Mouse (Mus musculus) right cerebral cortex, adult 2 months (tissue): ENCODE measurements around the gene Rhbdl1.
A peak's percentile ranks its signal among the peaks of the same experiment; 100 is the strongest.
"Not testable (repeated sequence)": the region's sequence is repeated elsewhere in the genome, so short reads cannot be mapped to it uniquely, and the experiment has no call there.

Experiments
- DNase-seq, 2 experiments: peaks; one replicate each; pipeline ENCODE4 v3.0.0; 2021 to 2022; ENCODE audit warnings: low spot score in 2 of 2

Rhbdl1 gene

GRCm38 (mm10) chr17:25872676-25873075, 35.6 kb upstream of the Rhbdl1 start:
- DNase-seq: no peak

DNA sequence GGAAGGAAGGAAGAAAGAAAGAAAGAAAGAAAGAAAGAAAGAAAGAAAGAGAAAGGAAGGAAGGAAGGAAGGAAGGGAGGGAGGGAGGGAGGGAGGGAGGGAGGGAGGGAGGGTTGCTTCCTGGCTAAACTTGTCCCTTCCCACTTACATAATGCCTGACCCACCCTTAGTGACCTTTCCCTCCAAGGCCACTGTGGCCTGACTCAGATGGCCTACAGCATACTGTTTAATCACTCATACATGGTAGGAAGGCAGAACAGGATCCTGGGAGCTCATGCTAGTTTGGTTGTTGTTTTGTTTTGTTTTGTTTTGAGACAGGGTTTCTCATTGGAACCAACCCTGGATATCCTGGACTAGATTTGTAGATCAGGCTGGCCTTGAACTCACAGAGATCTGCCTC, 34.5 kb upstream of the Rhbdl1 start:
- not testable (repeated sequence) for DNase-seq

- DNase-seq: no peak
Measured at GRCm38 (mm10) chr17:25869954-25870353, 32.9 kb upstream of the Rhbdl1 start.

GRCm38 (mm10) chr17:25869498-25869897, 32.4 kb upstream of the Rhbdl1 start:
- no peak for DNase-seq

DNA sequence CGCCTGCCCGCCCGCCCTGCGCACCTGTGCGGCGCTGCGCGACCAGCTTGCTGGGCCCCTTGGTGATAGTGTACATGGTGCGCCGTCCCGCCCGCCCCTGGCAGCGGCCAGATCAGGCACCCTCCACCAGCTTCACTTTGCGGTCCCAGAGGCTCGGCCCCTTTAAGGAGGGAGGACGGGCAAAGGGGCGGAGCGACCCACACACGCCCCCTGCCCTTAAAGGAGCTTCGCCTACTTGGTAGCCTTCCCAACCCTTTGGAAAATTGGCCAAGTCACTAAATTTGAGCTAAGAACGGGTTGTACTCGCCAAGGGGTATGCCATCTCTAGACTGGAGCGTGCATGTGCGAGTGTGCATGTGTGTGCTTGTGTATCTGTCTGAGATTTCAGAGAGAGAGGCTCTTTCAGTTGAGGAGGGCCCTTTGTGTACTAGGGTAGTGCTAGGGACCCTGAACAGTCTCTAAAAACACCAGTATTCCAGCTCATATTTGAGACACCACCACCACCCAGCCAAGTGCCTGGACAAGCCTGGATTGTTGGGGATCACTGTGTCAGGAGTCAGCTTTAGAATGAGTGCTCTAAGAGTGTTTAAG, 31.6 kb upstream of the Rhbdl1 start, which contains the start of gene Mcrip2:
Gene Mcrip2 (minus strand): TSS at position 164 of the 591 bp plus-strand sequence.
- peak; percentile 76 to 82 for DNase-seq

DNA sequence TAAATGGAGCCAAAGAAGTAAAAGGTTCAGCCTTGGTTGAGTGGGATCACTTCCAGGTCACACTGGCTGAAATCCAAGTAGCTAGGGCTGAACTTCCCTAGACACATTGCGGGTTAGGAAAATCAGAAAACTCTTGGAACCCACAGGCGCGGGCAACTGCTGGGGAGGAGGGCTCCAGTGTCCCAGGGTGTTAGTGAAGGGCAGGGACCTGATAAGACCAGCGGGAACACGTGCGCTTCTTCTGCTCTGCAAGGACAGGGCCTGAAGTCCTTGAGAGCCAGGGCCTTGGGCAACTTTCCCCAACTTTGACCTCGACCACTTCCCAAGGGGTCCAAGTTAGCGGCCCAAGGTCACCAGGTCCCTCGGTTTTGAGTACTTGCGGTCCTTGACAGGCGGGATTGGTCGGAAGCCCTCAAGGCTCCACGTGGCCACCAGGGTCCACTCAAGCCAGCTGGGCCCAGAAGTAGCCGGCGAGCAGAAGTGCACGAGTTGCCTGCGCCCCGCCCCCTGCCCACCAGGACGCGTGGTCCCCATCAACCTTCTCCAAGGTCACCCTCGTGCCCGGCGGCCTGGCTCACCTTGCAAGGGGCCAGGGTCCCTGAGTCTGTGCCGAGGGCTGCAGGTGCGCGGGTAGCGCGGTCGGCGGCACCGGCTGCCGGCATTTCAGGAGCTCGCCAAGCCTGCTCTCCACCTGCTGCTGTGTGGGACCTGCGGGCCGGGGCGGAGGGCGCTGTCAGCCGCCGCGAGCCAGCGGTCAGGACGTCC, 30.9 kb upstream of the Rhbdl1 start:
- DNase-seq: no peak

DNA sequence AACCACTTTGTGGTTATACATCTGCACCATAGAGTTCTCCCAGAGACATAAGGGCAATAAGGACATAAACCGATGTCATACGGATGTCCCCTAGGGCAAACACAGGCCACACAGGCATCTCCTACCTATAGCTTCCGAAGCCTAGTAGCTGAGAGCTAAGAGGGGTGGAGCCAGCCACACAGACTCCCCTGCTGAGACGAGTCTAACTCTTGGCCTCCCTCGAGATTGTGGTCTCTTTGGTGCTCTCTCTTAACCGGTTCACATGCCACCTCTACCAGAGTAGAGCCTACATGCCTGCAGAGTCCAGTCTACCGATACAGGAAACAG, 30.4 kb upstream of the Rhbdl1 start:
- no peak for DNase-seq

DNA sequence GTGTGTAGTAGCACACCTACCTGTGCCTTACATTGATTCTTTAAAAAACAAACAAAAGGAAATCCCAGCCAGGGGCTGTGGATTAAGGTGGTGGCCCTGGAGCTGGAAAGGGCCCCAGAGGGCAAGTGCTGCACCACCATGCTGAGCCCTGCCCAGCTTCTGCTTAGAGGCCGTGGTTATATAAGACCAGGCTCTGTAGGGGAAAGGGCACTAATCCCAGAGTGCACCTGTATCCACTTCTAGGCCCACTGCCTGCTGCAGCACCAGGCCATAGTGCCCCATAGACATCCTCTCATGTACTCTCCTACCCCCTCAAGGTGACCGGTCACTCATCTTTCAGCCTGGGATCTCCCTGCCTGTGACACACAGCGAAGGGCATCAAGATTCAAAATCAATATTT, 29.1 kb upstream of the Rhbdl1 start:
- DNase-seq: no peak

GRCm38 (mm10) chr17:25865288-25865687, 28.2 kb upstream of the Rhbdl1 start:
- no peak for DNase-seq

DNA sequence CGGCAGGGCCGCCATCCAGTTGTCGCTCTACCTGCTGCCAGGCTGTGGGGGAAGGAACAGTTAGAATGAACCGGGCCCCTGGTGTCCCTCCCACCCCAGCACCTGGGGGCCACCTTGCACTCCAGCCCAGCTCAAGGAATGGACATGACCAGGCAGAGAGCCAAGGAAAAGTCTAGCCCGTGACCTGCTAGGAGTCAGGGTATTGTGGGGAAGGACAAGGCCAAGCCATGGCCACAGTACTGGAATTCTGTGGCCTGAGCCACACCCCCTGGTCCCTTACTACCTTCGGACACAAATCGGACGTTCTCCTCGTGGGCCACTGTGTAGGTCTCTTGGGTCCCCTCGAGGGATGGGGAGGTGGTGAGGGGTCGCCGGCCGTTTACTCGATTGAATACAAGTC, 27.2 kb upstream of the Rhbdl1 start:
- no peak for DNase-seq

DNA sequence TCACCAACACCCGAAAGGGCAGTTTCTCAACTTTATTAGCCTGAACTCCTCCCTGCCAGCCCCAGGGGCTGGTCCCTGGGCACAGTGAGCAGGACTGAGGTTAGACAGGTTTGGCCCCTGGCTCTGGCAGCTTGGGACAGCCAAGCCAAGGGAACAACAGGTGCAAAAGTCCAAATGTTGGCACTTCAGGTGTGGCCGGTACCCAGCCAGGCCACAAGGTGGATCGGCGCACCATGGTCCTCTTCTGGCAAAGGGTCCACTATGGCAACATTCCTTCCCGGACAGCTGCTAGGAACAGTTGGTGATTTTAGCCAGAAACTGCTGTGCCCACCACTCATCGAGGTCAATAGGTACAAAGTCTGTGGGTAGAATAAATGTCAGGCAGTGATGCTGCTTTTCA, 26.6 kb upstream of the Rhbdl1 start:
- DNase-seq: no peak

DNA sequence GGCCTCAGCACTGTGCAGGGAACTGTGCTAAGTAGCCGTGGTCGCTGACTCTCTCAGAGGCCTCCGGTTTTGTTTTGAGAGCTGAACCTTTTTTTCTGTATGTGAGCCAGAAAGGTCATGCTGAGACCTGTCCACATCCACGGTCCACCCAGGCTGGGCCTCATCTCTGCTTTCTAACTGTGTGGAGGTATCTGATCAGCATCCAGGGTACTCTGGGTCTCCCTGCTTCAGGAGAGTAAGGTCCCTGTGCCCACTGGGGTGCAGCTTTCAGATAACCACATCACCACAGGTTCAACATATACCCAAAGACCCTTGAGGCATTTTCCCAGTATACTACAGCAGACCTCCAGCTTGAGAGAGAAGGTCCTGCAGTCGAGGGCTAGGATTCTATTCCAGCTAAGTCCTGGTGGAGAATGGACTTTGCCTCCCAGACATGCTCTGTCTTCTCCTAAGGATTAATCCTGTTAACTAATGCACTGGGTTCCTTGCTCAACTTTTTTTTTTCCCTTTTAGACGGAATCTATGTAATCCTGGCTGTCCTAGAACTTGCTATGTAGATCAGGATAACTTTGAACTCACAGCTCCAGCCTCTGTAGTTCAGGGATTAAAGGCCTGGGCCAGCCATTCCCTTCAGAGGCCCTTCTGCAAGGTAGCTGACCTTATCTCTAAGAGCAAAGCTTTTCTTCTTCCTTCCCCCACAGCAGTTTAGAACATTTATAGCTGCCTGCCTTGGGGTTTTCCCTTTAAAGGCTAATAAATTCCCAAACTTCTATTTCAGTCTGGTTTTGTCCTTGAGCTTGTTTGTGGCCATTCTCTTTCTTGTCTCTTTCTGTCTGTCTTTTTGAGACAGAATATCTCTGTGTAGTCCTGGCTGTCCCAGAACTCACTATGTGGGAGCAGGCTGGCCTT, 24.9 kb upstream of the Rhbdl1 start:
- DNase-seq: no peak

DNA sequence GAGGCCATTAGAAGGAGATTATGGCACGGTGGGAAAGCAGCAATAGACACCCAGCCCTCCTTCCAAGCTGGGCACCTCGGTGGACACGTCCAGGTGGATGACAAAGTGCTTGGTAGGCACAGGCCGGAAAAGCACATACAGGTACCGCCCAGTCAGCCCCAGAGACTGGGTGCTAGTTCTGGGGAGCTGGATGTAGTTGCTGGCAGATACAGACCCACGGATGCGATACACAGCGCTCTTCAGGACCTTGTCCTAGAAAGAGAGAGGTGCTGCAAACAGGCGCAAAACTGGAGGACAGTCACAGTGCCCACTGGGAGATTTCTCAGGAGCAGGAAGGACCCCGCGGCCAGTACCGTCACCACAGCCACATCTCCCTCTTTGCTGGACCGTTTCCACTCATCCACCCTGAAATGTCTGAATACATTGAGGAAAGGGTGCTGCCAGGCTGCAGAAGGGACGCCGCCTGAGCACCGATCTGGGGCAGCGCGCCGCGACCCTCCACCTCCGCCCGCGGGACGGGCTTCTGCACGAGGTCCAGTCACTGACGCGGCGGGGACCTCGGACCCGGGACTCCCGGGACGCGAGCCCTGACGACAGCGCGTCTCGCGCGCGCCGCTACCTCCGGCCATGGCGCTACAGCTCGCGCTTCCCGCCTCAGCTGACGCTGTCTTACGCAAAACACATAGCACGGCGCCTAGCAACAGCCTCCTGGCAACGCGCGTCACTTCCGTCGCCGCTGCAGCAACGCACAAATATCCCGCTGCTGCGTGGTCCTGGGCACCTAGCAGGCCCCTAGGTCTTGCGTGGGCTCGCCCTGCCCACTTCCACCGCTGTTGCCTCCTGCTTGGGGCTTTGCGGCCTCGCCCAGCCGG, 24.0 kb upstream of the Rhbdl1 start, which contains the start of gene Wdr90:
Gene Wdr90 (minus strand): TSS at position 670 of the 872 bp plus-strand sequence.
- DNase-seq: peak; percentile 94 to 97

- DNase-seq: no peak
Measured at GRCm38 (mm10) chr17:25860229-25860628, 23.1 kb upstream of the Rhbdl1 start.

DNA sequence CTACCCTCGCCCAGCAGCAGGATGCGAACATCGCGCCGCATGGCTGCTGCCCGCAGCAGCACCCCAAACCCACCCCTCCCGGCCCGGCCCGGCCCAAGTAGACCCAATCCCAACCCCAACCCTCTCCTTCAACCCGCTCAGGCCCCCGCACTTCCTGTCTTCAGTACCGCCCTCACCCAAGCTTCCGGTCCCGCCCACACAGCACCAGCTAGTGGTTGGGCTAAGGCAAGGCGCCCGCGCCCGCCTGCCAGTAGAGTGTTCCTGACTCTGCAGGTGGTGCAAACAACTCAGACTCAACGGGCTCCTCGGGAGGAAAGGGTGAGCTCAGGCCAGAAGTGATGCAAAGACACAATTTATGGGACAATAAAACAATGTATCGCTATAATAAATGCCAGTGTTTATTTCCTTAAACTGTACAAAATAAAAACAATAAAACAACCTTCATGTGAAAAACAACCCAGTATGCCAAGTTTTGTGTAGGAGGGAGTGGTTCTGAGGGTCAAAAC, 7.4 kb upstream of the Rhbdl1 start, which contains the start of gene Rhot2:
Gene Rhot2 (minus strand): TSS at position 456 of the 506 bp plus-strand sequence.
- peak; percentile 95 to 96 for DNase-seq

DNA sequence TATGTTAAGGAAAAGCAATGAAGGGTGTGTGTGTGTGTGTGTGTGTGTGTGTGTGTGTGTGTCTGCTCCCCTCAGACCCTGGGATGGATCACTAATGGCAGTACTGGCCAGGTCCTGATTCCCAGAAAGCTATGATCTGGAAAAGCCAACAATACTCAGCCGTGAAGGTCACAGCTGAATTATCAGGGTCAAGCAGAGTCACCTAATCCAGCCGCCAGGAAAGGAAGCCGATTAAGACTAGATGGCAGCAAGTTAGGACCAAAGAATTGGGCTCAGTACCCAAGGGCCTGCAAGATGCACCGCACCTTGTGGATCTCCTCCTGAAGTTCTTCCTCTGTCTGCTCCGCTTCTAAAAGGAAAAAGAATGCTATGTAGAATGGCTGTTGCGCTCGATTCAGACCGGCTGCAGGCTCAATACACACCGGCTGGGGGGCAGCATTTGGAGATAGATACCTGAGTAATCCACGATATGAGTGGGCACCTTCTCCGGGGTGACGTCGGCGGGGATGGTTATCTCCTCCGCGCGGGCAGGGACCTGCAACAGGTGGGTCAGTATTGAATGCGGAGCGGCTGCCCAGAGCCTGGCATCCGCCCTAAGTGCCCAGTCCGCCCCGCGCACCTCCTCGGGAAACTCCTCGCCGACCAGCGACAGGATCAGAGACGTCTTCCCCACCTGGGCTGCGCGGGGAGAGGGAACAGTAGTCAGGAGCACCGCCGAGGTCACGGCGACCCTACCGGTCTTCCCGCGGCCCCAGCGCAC, 6.7 kb upstream of the Rhbdl1 start:
- peak in 1 of 2 experiments; percentile 57 for DNase-seq

DNA sequence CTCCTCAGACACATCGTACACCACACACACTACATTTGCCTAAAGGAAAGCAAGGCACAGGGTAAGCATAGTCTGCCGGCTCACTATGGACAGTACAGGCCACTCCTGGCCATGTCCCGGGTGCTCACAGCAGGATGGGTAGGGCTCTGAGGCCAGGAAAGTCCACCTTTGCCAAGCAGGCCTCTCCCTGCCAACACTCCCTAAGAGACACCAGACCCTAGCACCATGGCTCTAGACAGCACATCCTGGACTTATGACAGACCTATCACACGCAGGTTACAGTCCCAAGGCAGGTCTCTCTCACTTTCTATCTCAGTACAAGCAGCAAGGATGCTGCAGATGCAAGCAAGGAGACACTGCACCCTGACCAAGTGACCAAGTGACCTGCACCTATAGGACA, 6.0 kb upstream of the Rhbdl1 start:
- DNase-seq: no peak

DNA sequence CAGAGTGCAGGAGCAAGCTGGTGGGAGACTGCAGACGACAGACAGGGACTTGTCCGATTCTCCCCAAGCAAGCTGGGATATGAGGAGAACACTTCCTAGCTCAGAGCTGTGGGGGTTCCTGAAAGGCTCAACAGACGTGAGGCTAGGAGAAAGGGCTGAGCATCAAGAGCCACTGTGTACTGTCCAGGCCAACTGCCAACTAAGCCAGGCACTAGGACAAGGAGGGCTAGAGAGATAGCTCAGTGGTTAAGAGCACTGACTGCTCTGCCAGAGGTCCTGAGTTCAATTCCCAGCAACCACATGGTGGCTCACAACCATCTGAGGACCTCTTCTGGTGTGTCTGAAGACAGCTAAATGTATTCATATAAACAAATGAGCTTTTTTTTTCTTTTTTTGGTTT, 5.4 kb upstream of the Rhbdl1 start:
- DNase-seq: no peak

DNA sequence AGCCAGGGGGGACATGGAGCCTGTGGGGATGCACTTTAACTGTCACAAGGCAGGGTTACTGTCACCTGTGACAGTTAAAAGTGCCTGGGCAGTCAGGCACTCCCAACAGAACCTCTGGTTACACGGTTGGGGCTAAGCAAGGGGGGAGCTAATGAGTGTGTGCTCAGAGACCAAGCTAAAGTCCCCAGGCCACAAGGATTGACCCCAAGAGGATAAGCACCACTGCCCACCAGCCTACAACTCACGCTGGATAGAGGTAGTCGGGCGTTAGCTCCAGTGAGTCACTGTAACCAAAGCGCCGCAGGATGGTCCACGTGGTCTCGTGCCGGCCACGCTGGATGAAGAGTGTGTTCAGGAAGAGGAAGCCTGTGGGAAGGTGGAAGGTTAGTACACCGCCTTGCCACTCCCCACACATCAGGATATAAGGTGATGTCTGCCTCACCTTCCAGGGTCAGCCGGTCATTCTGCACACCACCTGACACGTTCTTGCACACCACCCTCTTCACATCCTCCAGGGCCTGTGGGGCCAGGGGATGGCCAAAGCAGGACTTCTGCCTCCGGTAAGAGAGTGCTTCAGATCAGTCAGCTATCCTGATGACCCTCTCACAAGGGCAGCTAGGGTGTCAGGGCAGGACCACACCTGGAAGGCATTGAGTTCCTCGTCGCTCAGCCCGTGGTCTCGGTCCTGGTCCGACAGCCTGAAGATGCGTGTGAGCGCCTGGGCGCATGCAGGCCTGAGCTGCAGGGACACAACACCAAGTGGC, 4.2 kb upstream of the Rhbdl1 start, which contains the start of gene Gm20683:
Gene Gm20683 (minus strand): TSS at position 647 of the 764 bp plus-strand sequence.
- DNase-seq: no peak

DNA sequence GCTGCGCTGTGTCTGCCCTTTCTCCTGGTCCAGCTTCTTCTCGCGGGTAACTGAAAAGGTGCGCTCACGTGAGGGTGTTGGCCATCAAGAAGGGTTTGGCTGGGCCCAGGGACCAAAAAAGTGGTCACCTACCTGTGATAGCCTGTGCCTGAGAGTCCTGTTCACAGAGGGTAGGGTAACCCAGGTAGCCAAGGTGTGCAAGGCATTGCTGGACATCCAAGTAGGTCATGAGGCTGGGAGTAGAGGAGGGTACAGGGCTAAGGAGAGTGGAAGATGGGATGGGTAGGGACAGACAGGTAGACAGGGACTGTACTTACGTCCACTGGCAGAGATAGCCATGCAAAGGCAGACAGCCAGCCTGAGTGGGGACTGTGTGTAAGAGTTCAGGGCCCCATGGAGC, 3.4 kb upstream of the Rhbdl1 start:
- DNase-seq: no peak
